ENCODE assay signal across 11 mouse cellular contexts in genomic region chr2:172739041-172739491, GRCm38 (mm10).
A peak's percentile ranks its signal among the peaks of the same experiment; 100 is the strongest.
DNase-seq lines count a peak whose midpoint lies in the region; ATAC-seq lines count a peak whose summit lies in the region.
"Had no signal": no experiment of that assay in that cellular context is flagged by ENCODE, and none has a peak within 500 bp of the region (broad histone marks: within the 10 kb centered on the region; RNA-seq: fewer than 3 reads in every experiment).

No protein-coding gene starts in this region.

- H3K9me3 ChIP-seq in forebrain, embryonic 14.5 days (replicated peaks; ENCODE audit: control insufficient read depth, low read length) = no peaks in the 10 kb centered on the region
- H3K9me3 ChIP-seq in forebrain, embryonic 13.5 days (replicated peaks) = no peaks in the 10 kb centered on the region
- H3K9me3 ChIP-seq in midbrain, embryonic 11.5 days (ENCODE audit: control insufficient read depth, low read length) = no peaks in the 10 kb centered on the region
- H3K9me3 ChIP-seq in midbrain, embryonic 16.5 days (replicated peaks; ENCODE audit: control insufficient read depth, low read length, poor library complexity, severe bottlenecking) = no peaks in the 10 kb centered on the region
- no peaks in the 10 kb centered on the region for H3K9me3 ChIP-seq in limb, embryonic 12.5 days

- no peak overlapping the region for H3K27ac ChIP-seq in forebrain, embryonic 14.5 days (ENCODE audit: low read depth, low read length)
- no peak overlapping the region for H3K27ac ChIP-seq in forebrain, embryonic 13.5 days
- no peak overlapping the region for H3K27ac ChIP-seq in midbrain, embryonic 11.5 days (ENCODE audit: low read depth, low read length)
- no peak overlapping the region for H3K27ac ChIP-seq in midbrain, embryonic 16.5 days (ENCODE audit: low read length)
- H3K27ac ChIP-seq in limb, embryonic 12.5 days = peak overlapping the region; percentile 18; the same call in 1 of the 2 replicates
- H3K27ac ChIP-seq: gastrocnemius, adult 2 months had no signal

- peak; percentile 42; the same call in 1 of the 2 replicates for ATAC-seq in forebrain, embryonic 14.5 days
- no peak for ATAC-seq in forebrain, embryonic 13.5 days
- peak; percentile 42; the same call in 1 of the 2 replicates for ATAC-seq in midbrain, embryonic 11.5 days (ENCODE audit: low FRiP score)
- ATAC-seq in midbrain, embryonic 16.5 days = no peak
- peak; percentile 60 for ATAC-seq in limb, embryonic 12.5 days (ENCODE audit: insufficient number of reproducible peaks, insufficient read depth, low FRiP score, low TSS enrichment, low read depth)

- no peak overlapping the region for H3K4me3 ChIP-seq in forebrain, embryonic 14.5 days (ENCODE audit: low read depth, low read length)
- no peak overlapping the region for H3K4me3 ChIP-seq in forebrain, embryonic 13.5 days
- no peak overlapping the region for H3K4me3 ChIP-seq in midbrain, embryonic 11.5 days (ENCODE audit: low read depth, low read length)
- H3K4me3 ChIP-seq in midbrain, embryonic 16.5 days (ENCODE audit: low read depth, low read length) = no peak overlapping the region
- 0 out of 2 replicates have a peak overlapping the region, but pooled peaks have one; percentile 3 for H3K4me3 ChIP-seq in limb, embryonic 12.5 days (replicated peaks)
- H3K4me3 ChIP-seq: gastrocnemius, adult 2 months had no signal

- H3K4me2 ChIP-seq in forebrain, embryonic 14.5 days (ENCODE audit: low read length) = no peak overlapping the region
- H3K4me2 ChIP-seq in forebrain, embryonic 13.5 days = no peak overlapping the region
- no peak overlapping the region for H3K4me2 ChIP-seq in midbrain, embryonic 11.5 days
- H3K4me2 ChIP-seq in midbrain, embryonic 16.5 days (ENCODE audit: low read length) = no peak overlapping the region
- H3K4me2 ChIP-seq in limb, embryonic 12.5 days = peak overlapping the region; percentile 35

- WGBS in forebrain, embryonic 14.5 days = 11% methylated on average over 11 of the region's 11 CpGs
- WGBS in forebrain, embryonic 13.5 days = 7% methylated on average over 11 of the region's 11 CpGs
- WGBS in midbrain, embryonic 11.5 days = 2% methylated on average over 11 of the region's 11 CpGs
- 5% methylated on average over 11 of the region's 11 CpGs for WGBS in midbrain, embryonic 16.5 days
- WGBS in limb, embryonic 12.5 days = 3% methylated on average over 11 of the region's 11 CpGs

- H3K4me1 ChIP-seq in forebrain, embryonic 14.5 days (ENCODE audit: control insufficient read depth, insufficient read depth, low read length) = no peaks in the 10 kb centered on the region
- H3K4me1 ChIP-seq in forebrain, embryonic 13.5 days = 0 out of 2 replicates have a peak, but pooled peaks cover 11% of the 10 kb centered on the region
- no peaks in the 10 kb centered on the region for H3K4me1 ChIP-seq in midbrain, embryonic 11.5 days (ENCODE audit: control insufficient read depth, insufficient read depth, low read length)
- H3K4me1 ChIP-seq in midbrain, embryonic 16.5 days (ENCODE audit: control insufficient read depth, insufficient read depth, low read length) = no peaks in the 10 kb centered on the region
- H3K4me1 ChIP-seq in limb, embryonic 12.5 days (replicated peaks) = peaks cover 34% of the 10 kb centered on the region

- no peak for DNase-seq in forebrain, embryonic 14.5 days (ENCODE audit: low spot score)
- DNase-seq in midbrain, embryonic 11.5 days (ENCODE audit: low spot score, missing footprints) = no peak
- peak; percentile 41 to 54 for DNase-seq in thymus, postnatal 36 days
- DNase-seq in frontal cortex, postnatal 25 days (ENCODE audit: low spot score in 2 of 2) = no peak
- DNase-seq in cerebellum, postnatal 25 days = no peak
- DNase-seq: cerebellum, adult 8-10 months; gastrocnemius, adult 2 months; left cerebral cortex, postnatal 4 days had no signal

- H3K36me3 ChIP-seq in forebrain, embryonic 14.5 days (ENCODE audit: control insufficient read depth, insufficient read depth, low read length) = no peaks in the 10 kb centered on the region
- no peaks in the 10 kb centered on the region for H3K36me3 ChIP-seq in forebrain, embryonic 13.5 days (ENCODE audit: poor library complexity, severe bottlenecking)
- no peaks in the 10 kb centered on the region for H3K36me3 ChIP-seq in midbrain, embryonic 11.5 days (ENCODE audit: control insufficient read depth, insufficient read depth, low read length)
- H3K36me3 ChIP-seq in midbrain, embryonic 16.5 days (ENCODE audit: control insufficient read depth, insufficient read depth, low read length) = no peaks in the 10 kb centered on the region
- no peaks in the 10 kb centered on the region for H3K36me3 ChIP-seq in limb, embryonic 12.5 days

- peaks cover 6% of the 10 kb centered on the region for H3K27me3 ChIP-seq in forebrain, embryonic 14.5 days (replicated peaks; ENCODE audit: control insufficient read depth, insufficient read depth, low read length)
- peaks cover 55% of the 10 kb centered on the region for H3K27me3 ChIP-seq in forebrain, embryonic 13.5 days
- peaks cover 69% of the 10 kb centered on the region for H3K27me3 ChIP-seq in midbrain, embryonic 11.5 days (ENCODE audit: control insufficient read depth, insufficient read depth, low read length)
- peaks cover 62% of the 10 kb centered on the region for H3K27me3 ChIP-seq in midbrain, embryonic 16.5 days (ENCODE audit: control insufficient read depth, insufficient read depth, low read depth, low read length)
- peaks cover 41% of the 10 kb centered on the region for H3K27me3 ChIP-seq in limb, embryonic 12.5 days

- H3K9ac ChIP-seq in forebrain, embryonic 14.5 days (ENCODE audit: low read length) = no peak overlapping the region
- H3K9ac ChIP-seq in forebrain, embryonic 13.5 days = no peak overlapping the region
- H3K9ac ChIP-seq in midbrain, embryonic 11.5 days (ENCODE audit: low read length) = no peak overlapping the region
- no peak overlapping the region for H3K9ac ChIP-seq in midbrain, embryonic 16.5 days (ENCODE audit: low read depth, low read length)
- H3K9ac ChIP-seq in limb, embryonic 12.5 days (replicated peaks) = no peak overlapping the region

Comparison
In these comparisons a context has a peak if more than half of its experiments do, and no peak if none do; other contexts are left out.
1. ATAC-seq: peak in forebrain, embryonic 14.5 days (single experiment), midbrain, embryonic 11.5 days (single experiment) and limb, embryonic 12.5 days (single experiment); none in forebrain, embryonic 13.5 days (single experiment) and midbrain, embryonic 16.5 days (single experiment).
2. DNase-seq: peak in thymus, postnatal 36 days (2 of 2); none in forebrain, embryonic 14.5 days (single experiment), midbrain, embryonic 11.5 days (single experiment), frontal cortex, postnatal 25 days (0 of 2) and cerebellum, postnatal 25 days (0 of 2).